Mouse (Mus musculus) hindbrain, embryonic 13.5 days (tissue): ENCODE measurements around the gene Epyc. TPM values are rescaled to one million over a fixed set of nuclear protein-coding genes. Genes with fewer than 3 reads are reported as not detected.
"Not testable (repeated sequence)": the region's sequence is repeated elsewhere in the genome, so short reads cannot be mapped to it uniquely, and the experiment has no call there.

ENCODE experiments used
- ATAC-seq: fragments of 200-750 bp; cut with Nextera tagmentation; 2 replicates; pipeline ENCODE4 v1.8.0; 2017; ENCODE audit warnings: moderate TSS enrichment; ENCODE audit not compliant: low FRiP score
- H3K27ac ChIP-seq: fragments of 300-500 bp; sonication (generic); 2 replicates; pipeline ENCODE4 v1.5.1; 2015; ENCODE audit warnings: inconsistent platforms, mild to moderate bottlenecking, moderate library complexity
- H3K27me3 ChIP-seq: fragments of 300-500 bp; sonication (generic); 2 replicates; pipeline ENCODE4 v1.6.1; 2015; ENCODE audit warnings: mild to moderate bottlenecking, inconsistent platforms
- H3K36me3 ChIP-seq: fragments of 300-500 bp; sonication (generic); 2 replicates; pipeline ENCODE4 v1.6.1; 2015; ENCODE audit warnings: mild to moderate bottlenecking, inconsistent platforms
- H3K4me1 ChIP-seq: fragments of 300-500 bp; sonication (generic); replicated peaks from 2 replicates; pipeline ENCODE4 v1.6.1; 2015; ENCODE audit warnings: inconsistent platforms
- H3K4me2 ChIP-seq: fragments of 300-500 bp; sonication (generic); 2 replicates; pipeline ENCODE4 v1.6.1; 2015; ENCODE audit warnings: inconsistent platforms, mild to moderate bottlenecking, moderate library complexity
- H3K4me3 ChIP-seq: fragments of 300-500 bp; sonication (generic); 2 replicates; pipeline ENCODE4 v1.5.1; 2015; ENCODE audit warnings: mild to moderate bottlenecking, inconsistent platforms
- H3K9ac ChIP-seq: fragments of 300-500 bp; sonication (generic); 2 replicates; pipeline ENCODE4 v1.6.1; 2015; ENCODE audit warnings: mild to moderate bottlenecking, inconsistent platforms
- H3K9me3 ChIP-seq: fragments of 300-500 bp; sonication (generic); 2 replicates; pipeline ENCODE4 v1.6.1; 2016; ENCODE audit warnings: inconsistent platforms
- WGBS: fragments of 180-500 bp; shearing (Covaris S2); methylation state at CpG from one replicate; pipeline ENCODE4 v1.1.7; 2015; 5-methylcytosine and 5-hydroxymethylcytosine counted together
- polyA plus RNA-seq: library from polyadenylated mRNA; unstranded; fragments of >200 nt; fragmentation: Nextera tagmentation; extraction: Ambion mirVana; gene quantifications from 2 replicates; pipeline ENCODE4 v1.2.1, GENCODE M21; 2015

Epyc gene
- polyA plus RNA-seq, 1 experiment from 2014 or later, result 0.25 TPM

DNA sequence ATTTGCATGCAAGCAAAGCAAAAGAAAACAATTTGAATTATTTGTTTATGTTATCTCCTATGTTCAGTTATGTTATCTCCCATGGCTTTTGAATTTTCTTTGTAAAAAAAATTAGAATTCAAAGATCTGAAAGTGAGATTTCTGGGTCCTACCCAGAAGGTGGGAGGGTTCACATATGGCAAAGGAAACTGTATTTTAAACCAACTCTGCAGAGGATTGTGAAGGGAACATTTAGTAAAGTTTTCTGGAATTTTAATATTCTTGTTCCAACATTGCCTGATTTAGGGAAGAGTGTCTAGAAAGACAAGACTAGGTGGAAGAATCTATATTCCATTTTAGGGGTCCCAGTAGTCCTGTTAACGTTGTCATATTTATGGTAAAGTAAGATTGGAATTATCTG is 73.4 kb downstream of the Epyc start:
- WGBS, result 74% methylated on average over 1 of the region's 1 CpGs
- H3K27me3 ChIP-seq, result no peaks in the 10 kb centered on the region
- no peak for ATAC-seq
- no peak overlapping the region for H3K4me2 ChIP-seq
- H3K9ac ChIP-seq, result no peak overlapping the region
- H3K9me3 ChIP-seq, result no peaks in the 10 kb centered on the region
- no peak overlapping the region for H3K4me3 ChIP-seq
- no peaks in the 10 kb centered on the region for H3K4me1 ChIP-seq
- H3K36me3 ChIP-seq, result no peaks in the 10 kb centered on the region
- no peak overlapping the region for H3K27ac ChIP-seq

DNA sequence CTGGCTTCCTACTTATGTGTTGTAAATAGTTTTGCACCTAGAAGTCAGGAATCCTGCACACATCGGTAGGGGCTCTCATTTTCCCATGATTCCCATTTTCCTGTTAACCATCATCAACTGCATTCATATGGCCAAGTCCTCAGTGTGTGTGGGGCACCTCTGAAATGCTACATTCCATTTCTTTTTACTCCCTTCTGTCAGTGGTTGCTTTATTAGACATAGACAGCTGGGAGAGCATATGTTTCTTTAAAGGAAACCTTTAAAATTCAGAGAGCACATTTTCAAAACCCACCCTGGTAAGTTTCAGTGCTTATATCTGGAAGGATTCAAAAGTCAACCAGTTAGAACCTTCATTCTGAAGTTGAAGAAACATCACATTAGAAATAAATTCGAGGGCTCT is 74.2 kb downstream of the Epyc start:
- no peaks in the 10 kb centered on the region for H3K9me3 ChIP-seq
- ATAC-seq, result no peak
- H3K9ac ChIP-seq, result no peak overlapping the region
- H3K4me3 ChIP-seq, result no peak overlapping the region
- no peaks in the 10 kb centered on the region for H3K4me1 ChIP-seq
- WGBS, result 85% methylated on average over 2 of the region's 2 CpGs
- no peak overlapping the region for H3K4me2 ChIP-seq
- H3K27ac ChIP-seq, result no peak overlapping the region
- H3K36me3 ChIP-seq, result no peaks in the 10 kb centered on the region
- H3K27me3 ChIP-seq, result no peaks in the 10 kb centered on the region

DNA sequence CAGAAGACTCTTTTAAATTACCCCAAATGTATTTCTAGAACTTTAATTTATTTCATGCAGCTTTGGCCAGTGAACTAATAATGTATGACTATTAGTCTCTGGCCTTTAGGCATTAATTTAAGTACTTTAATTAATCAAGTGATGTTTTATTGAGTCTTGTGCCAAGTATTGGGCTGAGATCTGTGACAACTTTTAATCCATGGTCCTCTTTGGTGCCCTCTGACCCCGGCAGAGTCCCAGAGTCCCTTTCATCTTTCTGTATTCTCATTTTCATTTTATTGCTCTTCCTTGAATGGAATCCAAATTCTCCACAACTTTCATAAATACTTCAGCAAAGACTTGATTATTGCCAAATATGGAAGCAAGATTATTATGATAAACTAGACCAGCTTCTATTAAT is 76.8 kb downstream of the Epyc start:
- 94% methylated on average over 1 of the region's 1 CpGs for WGBS
- no peaks in the 10 kb centered on the region for H3K4me1 ChIP-seq
- no peaks in the 10 kb centered on the region for H3K9me3 ChIP-seq
- no peak overlapping the region for H3K9ac ChIP-seq
- H3K36me3 ChIP-seq, result no peaks in the 10 kb centered on the region
- H3K4me2 ChIP-seq, result no peak overlapping the region
- H3K4me3 ChIP-seq, result no peak overlapping the region
- ATAC-seq, result no peak
- H3K27ac ChIP-seq, result no peak overlapping the region
- H3K27me3 ChIP-seq, result no peaks in the 10 kb centered on the region

DNA sequence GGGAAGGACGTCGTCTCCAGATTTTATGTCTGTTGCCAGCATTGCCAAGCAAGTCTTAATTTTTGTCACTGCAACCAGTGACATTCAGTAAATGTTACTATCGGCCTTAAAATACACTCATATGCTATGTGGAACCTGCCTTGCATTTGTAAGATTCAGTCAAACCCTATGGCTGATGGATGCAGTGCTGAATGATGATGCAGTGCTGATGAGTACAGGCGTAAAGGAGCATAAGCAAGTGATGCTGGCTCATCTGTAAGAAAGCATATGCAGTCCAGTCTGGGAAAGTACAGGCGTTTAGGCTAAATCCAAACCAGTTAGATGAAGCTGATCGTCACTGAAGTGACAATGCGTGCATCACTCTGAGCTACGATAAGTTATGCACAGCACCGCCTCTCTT is 78.8 kb downstream of the Epyc start:
- Histone ChIP-seq H3K4me1 (no peaks in the 10 kb centered on the region), H3K27me3 (no peaks in the 10 kb centered on the region), H3K36me3 (no peaks in the 10 kb centered on the region), H3K4me2 (no peak overlapping the region), H3K4me3 (no peak overlapping the region), H3K9ac (no peak overlapping the region), H3K27ac (no peak overlapping the region), H3K9me3 (no peaks in the 10 kb centered on the region)
- WGBS, result 98% methylated on average over 9 of the region's 9 CpGs
- ATAC-seq, result no peak

DNA sequence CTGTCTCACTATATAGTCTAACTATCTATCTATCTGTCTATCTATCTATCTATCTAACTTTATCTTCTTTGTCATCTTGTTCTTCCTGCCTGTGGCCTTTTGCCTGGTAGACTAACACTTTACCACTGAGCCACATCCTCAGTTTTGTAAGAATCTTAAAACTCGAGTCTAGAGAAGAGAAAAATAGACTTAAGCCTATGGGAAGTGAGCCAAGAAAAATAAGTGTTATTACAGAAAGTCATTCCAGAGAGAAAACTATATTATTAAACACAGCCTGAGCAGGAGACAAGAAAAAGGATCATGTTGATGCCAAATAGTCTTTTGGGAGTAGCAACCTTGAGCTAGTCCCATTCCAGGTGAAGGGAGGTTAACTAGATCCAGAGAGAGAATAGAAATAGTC is 82.1 kb downstream of the Epyc start:
- Histone ChIP-seq H3K36me3 (no peaks in the 10 kb centered on the region), H3K27ac (no peak overlapping the region), H3K4me2 (no peak overlapping the region), H3K4me1 (no peaks in the 10 kb centered on the region), H3K4me3 (no peak overlapping the region), H3K9me3 (no peaks in the 10 kb centered on the region), H3K9ac (no peak overlapping the region), H3K27me3 (no peaks in the 10 kb centered on the region)
- WGBS, result 60% methylated on average over 1 of the region's 1 CpGs
- ATAC-seq, result no peak

DNA sequence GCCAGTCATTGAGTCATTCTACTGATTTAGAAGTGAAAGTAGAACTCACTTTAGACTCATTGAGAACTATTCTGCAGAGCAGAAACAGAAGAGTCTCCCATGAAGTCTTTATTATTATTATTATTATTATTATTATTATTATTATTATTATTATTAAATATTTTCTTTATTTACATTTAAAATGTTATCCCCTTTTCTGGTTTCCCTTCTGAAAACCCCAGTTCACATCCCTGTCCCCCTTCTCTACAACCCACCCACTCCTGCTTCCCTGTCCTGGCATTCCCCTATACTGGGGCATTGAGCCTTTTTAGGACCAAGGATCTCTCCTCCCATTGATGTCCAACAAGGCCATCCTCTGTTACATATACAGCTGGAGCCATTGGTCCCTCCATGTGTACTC is 82.8 kb downstream of the Epyc start, which contains the start of gene C030005K15Rik:
TSS of gene C030005K15Rik (minus strand) at position 101 of the 400 bp plus-strand sequence.
- not testable (repeated sequence) for H3K9ac ChIP-seq, H3K36me3 ChIP-seq, ATAC-seq, H3K27ac ChIP-seq, H3K9me3 ChIP-seq, H3K4me3 ChIP-seq, H3K27me3 ChIP-seq, H3K4me2 ChIP-seq, H3K4me1 ChIP-seq

Other genes starting within 250 kb of the Epyc start
- 92.2 and 94.0 TPM in 2 replicates for gene Dcn, start 164.5 kb upstream of the Epyc start, polyA plus RNA-seq
- gene Lum, start 78.9 kb upstream of the Epyc start, polyA plus RNA-seq, result 58.7 and 64.8 TPM in 2 replicates
- gene Kera, start 37.2 kb upstream of the Epyc start, polyA plus RNA-seq, result not detected in 2 replicates
- not detected in 2 replicates for gene Ccer1, start 49.0 kb downstream of the Epyc start, polyA plus RNA-seq
- not detected in 2 replicates for gene C030005K15Rik, start 82.7 kb downstream of the Epyc start, polyA plus RNA-seq